Mouse (Mus musculus) MEL (cell line): ENCODE measurements around the gene D130052B06Rik. TPM values are rescaled to one million over a fixed set of nuclear protein-coding genes. Genes with fewer than 3 reads are reported as not detected.

ENCODE experiments used
- DNase-seq: peaks from one replicate; pipeline ENCODE4 v3.0.0; 2011; ENCODE audit warnings: low read depth, low spot score
- H3K27ac ChIP-seq: 2 replicates; pipeline ENCODE4 v1.5.1; 2012; ENCODE audit warnings: low read depth, mild to moderate bottlenecking, control low read depth, low read length, moderate library complexity; ENCODE audit not compliant: control insufficient read depth
- H3K27me3 ChIP-seq, 2 experiments: fragments of 150-350 bp in 1 of 2; sonication (generic) in 1 of 2; 2 replicates each; pipeline ENCODE4 v1.6.1; 2012; ENCODE audit warnings: low read length in 2 of 2, mild to moderate bottlenecking in 2 of 2, improper control_type of control experiment in 1 of 2, moderate library complexity in 1 of 2; ENCODE audit not compliant: insufficient read depth in 2 of 2, control insufficient read depth in 1 of 2
- H3K36me3 ChIP-seq, 2 experiments: 2 replicates each; pipeline ENCODE4 v1.6.1; 2012 to 2014; ENCODE audit warnings: low read length in 2 of 2, improper control_type of control experiment in 1 of 2, inconsistent platforms in 1 of 2, mild to moderate bottlenecking in 1 of 2; ENCODE audit not compliant: insufficient read depth in 2 of 2, control insufficient read depth in 1 of 2
- H3K4me1 ChIP-seq, 2 experiments: fragments of 150-350 bp in 1 of 2; sonication (generic) in 1 of 2; 2 replicates each; pipeline ENCODE4 v1.6.1; 2012; ENCODE audit warnings: low read length in 2 of 2, improper control_type of control experiment in 1 of 2, mild to moderate bottlenecking in 1 of 2; ENCODE audit not compliant: insufficient read depth in 2 of 2, control insufficient read depth in 1 of 2
- H3K4me3 ChIP-seq, 2 experiments: fragments of 150-350 bp in 1 of 2; sonication (generic) in 1 of 2; 2 replicates each; pipeline ENCODE4 v1.5.1; 2012; ENCODE audit warnings: low read depth in 2 of 2, low read length in 2 of 2, mild to moderate bottlenecking in 2 of 2, moderate library complexity in 2 of 2, control low read depth in 1 of 2, improper control_type of control experiment in 1 of 2; ENCODE audit not compliant: control insufficient read depth in 1 of 2, insufficient read depth in 1 of 2
- H3K79me2 ChIP-seq: 2 replicates; pipeline ENCODE4 v1.6.1; 2012; ENCODE audit warnings: mild to moderate bottlenecking, low read length, moderate library complexity; ENCODE audit not compliant: control insufficient read depth, poor library complexity, insufficient read depth
- H3K9ac ChIP-seq: 2 replicates; pipeline ENCODE4 v1.6.1; 2012; ENCODE audit warnings: low read depth, mild to moderate bottlenecking, control low read depth, low read length, moderate library complexity; ENCODE audit not compliant: control insufficient read depth, poor library complexity, severe bottlenecking
- H3K9me3 ChIP-seq: fragments of 150-350 bp; sonication (generic); replicated peaks from 2 replicates; pipeline ENCODE4 v1.6.1; 2012; ENCODE audit warnings: mild to moderate bottlenecking, low read length, improper control_type of control experiment, moderate library complexity; ENCODE audit not compliant: insufficient read depth
- BHLHE40 ChIP-seq: IDR thresholded peaks from 2 replicates; pipeline ENCODE4 v1.6.1; 2012; ENCODE audit warnings: low read depth, mild to moderate bottlenecking, inconsistent platforms, low read length, improper control_type of control experiment, borderline replicate concordance
- CHD2 ChIP-seq: IDR thresholded peaks from 2 replicates; pipeline ENCODE4 v1.6.1; 2011; ENCODE audit warnings: low read length, improper control_type of control experiment
- E2F4 ChIP-seq: IDR thresholded peaks from 2 replicates; pipeline ENCODE4 v1.6.1; 2011; ENCODE audit warnings: low read depth, low read length, improper control_type of control experiment, borderline replicate concordance
- EP300 ChIP-seq, 2 experiments: IDR thresholded peaks; 2 replicates each; pipeline ENCODE4 v1.6.1; 2011; ENCODE audit warnings: improper control_type of control experiment in 2 of 2, low read length in 2 of 2, low read depth in 1 of 2, mild to moderate bottlenecking in 1 of 2
- JUND ChIP-seq: IDR thresholded peaks from 2 replicates; pipeline ENCODE4 v1.6.1; 2011; ENCODE audit warnings: low read depth, mild to moderate bottlenecking, improper control_type of control experiment, low read length
- KAT2A ChIP-seq: conservative IDR thresholded peaks from 2 replicates; pipeline ENCODE4 v1.6.1; 2012; ENCODE audit warnings: low read depth, low read length, improper control_type of control experiment, inconsistent platforms
- MAFK ChIP-seq: IDR thresholded peaks from 2 replicates; pipeline ENCODE4 v1.6.1; 2011; ENCODE audit warnings: low read depth, mild to moderate bottlenecking, low read length, improper control_type of control experiment, borderline replicate concordance
- MAX ChIP-seq: IDR thresholded peaks from 2 replicates; pipeline ENCODE4 v1.6.1; 2011; ENCODE audit warnings: low read length, improper control_type of control experiment
- MAZ ChIP-seq: IDR thresholded peaks from 2 replicates; pipeline ENCODE4 v1.6.1; 2012; ENCODE audit warnings: low read depth, mild to moderate bottlenecking, inconsistent platforms, low read length, improper control_type of control experiment
- MEF2A ChIP-seq: IDR thresholded peaks from 2 replicates; pipeline ENCODE4 v1.6.1; 2014; ENCODE audit warnings: low read depth, mild to moderate bottlenecking, inconsistent platforms, low read length, improper control_type of control experiment; ENCODE audit not compliant: poor library complexity, insufficient replicate concordance, severe bottlenecking; ENCODE audit errors: extremely low read depth
- MYB ChIP-seq: IDR thresholded peaks from 2 replicates; pipeline ENCODE4 v1.6.1; 2011; ENCODE audit warnings: mild to moderate bottlenecking, low read depth, low read length, improper control_type of control experiment
- NELFE ChIP-seq: IDR thresholded peaks from 2 replicates; pipeline ENCODE4 v1.6.1; 2011; ENCODE audit warnings: low read depth, low read length, improper control_type of control experiment
- NRF1 ChIP-seq: IDR thresholded peaks from 2 replicates; pipeline ENCODE4 v1.6.1; 2014; ENCODE audit warnings: low read depth, mild to moderate bottlenecking, inconsistent platforms, low read length, improper control_type of control experiment, moderate library complexity; ENCODE audit not compliant: poor library complexity, insufficient read depth, severe bottlenecking
- POLR2AphosphoS2 ChIP-seq: IDR thresholded peaks from 2 replicates; pipeline ENCODE4 v1.6.1; 2011; ENCODE audit warnings: low read length, improper control_type of control experiment
- RCOR1 ChIP-seq: IDR thresholded peaks from 2 replicates; pipeline ENCODE4 v1.6.1; 2012; ENCODE audit warnings: low read depth, mild to moderate bottlenecking, inconsistent platforms, low read length, improper control_type of control experiment
- SIN3A ChIP-seq: IDR thresholded peaks from 2 replicates; pipeline ENCODE4 v1.6.1; 2012; ENCODE audit warnings: low read length, improper control_type of control experiment, inconsistent platforms
- TBP ChIP-seq: IDR thresholded peaks from 2 replicates; pipeline ENCODE4 v1.8.0; 2011; ENCODE audit warnings: low read depth, low read length, improper control_type of control experiment
- TCF12 ChIP-seq: IDR thresholded peaks from 2 replicates; pipeline ENCODE4 v1.6.1; 2014; ENCODE audit warnings: low read depth, mild to moderate bottlenecking, inconsistent platforms, low read length, improper control_type of control experiment, moderate library complexity
- UBTF ChIP-seq: IDR thresholded peaks from 2 replicates; pipeline ENCODE4 v1.6.1; 2012; ENCODE audit warnings: low read depth, mild to moderate bottlenecking, inconsistent platforms, low read length, improper control_type of control experiment, moderate library complexity, borderline replicate concordance; ENCODE audit not compliant: insufficient read depth
- USF1 ChIP-seq: IDR thresholded peaks from 2 replicates; pipeline ENCODE4 v1.6.1; 2014; ENCODE audit warnings: low read depth, mild to moderate bottlenecking, inconsistent platforms, low read length, improper control_type of control experiment, moderate library complexity
- ZKSCAN1 ChIP-seq: IDR thresholded peaks from 2 replicates; pipeline ENCODE4 v1.6.1; 2012; ENCODE audit warnings: low read depth, mild to moderate bottlenecking, inconsistent platforms, low read length, improper control_type of control experiment, moderate library complexity
- polyA plus RNA-seq, 2 experiments: library from polyadenylated mRNA; stranded (reverse) in 1 of 2; unstranded in 1 of 2; fragments of >175 nt in 1 of 2; fragments of >200 nt in 1 of 2; gene quantifications; 2 replicates each; pipeline versions ENCODE4 v1.2.1 to v1.2.4; 2012; ENCODE audit warnings: low replicate concordance in 2 of 2, low read depth in 1 of 2; ENCODE audit not compliant: insufficient read length in 2 of 2, insufficient read depth in 1 of 2, missing spikeins in 1 of 2
- total RNA-seq: library from RNA; depleted of rRNA; stranded (reverse); fragments of 300-350 nt; gene quantifications from 2 replicates; pipeline ENCODE4 v1.2.3, GENCODE M21; 2012

D130052B06Rik gene
- total and polyA plus RNA-seq, 3 experiments: not detected

GRCm38 (mm10) chr11:33579621-33580020 lies 19.5 kb upstream of the D130052B06Rik start:
- H3K36me3 ChIP-seq: no peaks in the 10 kb centered on the region
- no peaks in the 10 kb centered on the region for H3K27me3 ChIP-seq
- no peak overlapping the region for H3K9ac ChIP-seq
- no peaks in the 10 kb centered on the region for H3K4me1 ChIP-seq
- no peak overlapping the region for H3K4me3 ChIP-seq
- DNase-seq: no peak
- H3K79me2 ChIP-seq: no peaks in the 10 kb centered on the region
- no peaks in the 10 kb centered on the region for H3K9me3 ChIP-seq
- no peak overlapping the region for H3K27ac ChIP-seq
- TF ChIP-seq NELFE (no peak), RCOR1 (no peak), MEF2A (no peak), NRF1 (no peak), USF1 (no peak), CHD2 (no peak), UBTF (no peak), MAX (no peak), ZKSCAN1 (no peak), TBP (no peak), MYB (no peak), JUND (no peak), TCF12 (no peak), KAT2A (no peak), MAFK (no peak)

- no peaks in the 10 kb centered on the region for H3K4me1 ChIP-seq
- no peak overlapping the region for H3K4me3 ChIP-seq
- H3K27ac ChIP-seq: no peak overlapping the region
- no peaks in the 10 kb centered on the region for H3K27me3 ChIP-seq
- TF ChIP-seq BHLHE40 (no peak), POLR2AphosphoS2 (no peak), EP300 (IDR thresholded peaks at IDR 0.05; ENCODE audit: low read depth in 1 of 2, low read length in 2 of 2) (no peak), E2F4 (no peak), SIN3A (no peak), MAZ (no peak)
- no peak overlapping the region for H3K9ac ChIP-seq
- no peaks in the 10 kb centered on the region for H3K9me3 ChIP-seq
- no peaks in the 10 kb centered on the region for H3K79me2 ChIP-seq
- DNase-seq: no peak
- no peaks in the 10 kb centered on the region for H3K36me3 ChIP-seq
Observed at GRCm38 (mm10) chr11:33586614-33587013, 12.5 kb upstream of the D130052B06Rik start.
